19 mouse cellular contexts compared by ENCODE assay signal in the genomic region with DNA sequence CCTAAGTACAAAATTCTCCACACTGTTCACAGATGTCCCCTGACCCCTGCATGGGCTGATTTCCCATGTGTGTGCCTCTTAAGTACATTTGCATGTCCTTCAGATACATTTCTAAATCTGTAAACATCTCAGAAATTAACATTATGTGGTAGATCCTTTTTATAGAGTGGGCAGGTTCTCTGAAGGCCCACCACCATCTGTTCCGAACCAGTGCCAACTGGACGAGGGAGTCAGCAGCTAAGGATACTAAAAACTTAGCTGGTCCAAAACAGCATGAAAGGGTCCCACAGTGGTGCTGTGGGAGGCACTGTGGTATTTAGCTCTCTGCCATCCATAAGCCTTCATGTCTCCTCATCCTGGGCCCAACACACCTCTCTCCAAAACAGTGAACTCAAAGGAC. TPM values are rescaled to one million over a fixed set of nuclear protein-coding genes. Genes with fewer than 3 reads are reported as not detected.
DNase-seq lines count a peak whose midpoint lies in the region; TF ChIP-seq lines count a peak whose summit lies in the region.
"Had no signal": no experiment of that assay in that cellular context is flagged by ENCODE, and none has a peak within 500 bp of the region (broad histone marks: within the 10 kb centered on the region; RNA-seq: fewer than 3 reads in every experiment).

No protein-coding gene starts in this region.

- no peak for TF ChIP-seq CTCF in left cerebral cortex, adult 2 months (IDR thresholded peaks at IDR 0.05)

- intact Hi-C loops in left cerebral cortex, adult 2 months (cut with DNase I): loop anchor here (1.0 kb wide), 1 partner anchor 12 kb away; no protein-coding TSS in a partner anchor
- intact Hi-C loops in left cerebral cortex, postnatal 25 days (cut with DNase I): loop anchor here (5.0 kb wide), 2 partner anchors 45 to 145 kb away; partner anchors contain the start of genes Drc3 and Tom1l2

- no peaks in the 10 kb centered on the region for H3K27me3 ChIP-seq in hindbrain, embryonic 10.5 days (ENCODE audit: insufficient read depth, poor library complexity, severe bottlenecking)
- H3K27me3 ChIP-seq: limb, embryonic 15.5 days; liver, embryonic 15.5 days; midbrain, embryonic 15.5 days; neural tube, embryonic 15.5 days had no signal

- H3K9me3 ChIP-seq in hindbrain, embryonic 10.5 days: no peaks in the 10 kb centered on the region
- H3K9me3 ChIP-seq: limb, embryonic 15.5 days; liver, embryonic 15.5 days; midbrain, embryonic 15.5 days; neural tube, embryonic 15.5 days had no signal

- H3K36me3 ChIP-seq in hindbrain, embryonic 10.5 days: peaks cover 37% of the 10 kb centered on the region

- H3K4me1 ChIP-seq in hindbrain, embryonic 10.5 days (replicated peaks): 0 out of 2 replicates have a peak, but pooled peaks cover 7% of the 10 kb centered on the region
- H3K4me1 ChIP-seq: limb, embryonic 15.5 days; liver, embryonic 15.5 days; midbrain, embryonic 15.5 days; neural tube, embryonic 15.5 days had no signal

- 90% methylated on average over 2 of the region's 2 CpGs for WGBS in hindbrain, embryonic 10.5 days

- H3K4me3 ChIP-seq in left cerebral cortex, adult 2 months: no peak overlapping the region
- no peak overlapping the region for H3K4me3 ChIP-seq in hindbrain, embryonic 10.5 days
- H3K4me3 ChIP-seq: limb, embryonic 15.5 days; liver, embryonic 15.5 days; midbrain, embryonic 15.5 days; myocyte; neural tube, embryonic 15.5 days had no signal

- peak overlapping the region; percentile 73 for H3K27ac ChIP-seq in left cerebral cortex, adult 2 months
- H3K27ac ChIP-seq in hindbrain, embryonic 10.5 days: no peak overlapping the region
- H3K27ac ChIP-seq: limb, embryonic 15.5 days; liver, embryonic 15.5 days; midbrain, embryonic 15.5 days; neural tube, embryonic 15.5 days had no signal

- peak; percentile 46 to 58 for DNase-seq in cerebellum, postnatal 10 days
- no peak for DNase-seq in cerebellum, adult 18-20 months
- peak in 1 of 2 experiments; percentile 61 for DNase-seq in left cerebral cortex, adult 2 months (ENCODE audit: extremely low spot score in 1 of 2, low spot score in 2 of 2)
- no peak for DNase-seq in left cerebral cortex, adult 11 months (ENCODE audit: low spot score)
- DNase-seq in left cerebral cortex, postnatal 25 days (ENCODE audit: low spot score in 2 of 2): peak; percentile 58 to 90
- peak; percentile 67 for DNase-seq in telencephalon, adult 2 months (ENCODE audit: low read depth, low spot score)
- no peak for DNase-seq in hindbrain, embryonic 10.5 days (ENCODE audit: low spot score)
- no peak for DNase-seq in neural tube, embryonic 10.5 days (ENCODE audit: extremely low spot score, low spot score)
- DNase-seq: adrenal gland, adult 2 months; embryo, embryonic 11 days; gastrocnemius, postnatal 36 days; kidney, adult 2 months; layer of hippocampus, postnatal 36 days; thymus, adult 2 months had no signal

RNA-seq across cellular contexts. Expression of gene Gid4, which starts 19.8 kb away (rescaled TPM):
- total RNA-seq in left cerebral cortex, adult 2 months (2021): 10 to 100 TPM; 52.6 to 52.7 TPM
- total RNA-seq in left cerebral cortex, postnatal 25 days (2021): 10 to 100 TPM; 51.6 to 53.7 TPM
- polyA plus RNA-seq in hindbrain, embryonic 10.5 days (2016; fragmentation: Nextera tagmentation; extraction: Ambion mirVana): 26.6 and 30.0 TPM in 2 replicates

RNA-seq across cellular contexts. Expression of gene Atpaf2, which starts 21.1 kb away (rescaled TPM):
- 10 to 100 TPM; 24.6 to 32.7 TPM for total RNA-seq in left cerebral cortex, adult 2 months (2021)
- 10 to 100 TPM; 25.0 to 31.8 TPM for total RNA-seq in left cerebral cortex, postnatal 25 days (2021)
- 43.0 and 51.9 TPM in 2 replicates for polyA plus RNA-seq in hindbrain, embryonic 10.5 days (2016; fragmentation: Nextera tagmentation; extraction: Ambion mirVana)

RNA-seq across cellular contexts. Expression of gene Drc3, which starts 44.0 kb away (rescaled TPM):
- 10 to 100 TPM; 11.7 to 12.5 TPM for total RNA-seq in left cerebral cortex, adult 2 months (2021)
- total RNA-seq in left cerebral cortex, postnatal 25 days (2021): 10 to 100 TPM in 1 of 2 experiments, 1 to 10 TPM in 1; 9.1 to 11.1 TPM
- polyA plus RNA-seq in hindbrain, embryonic 10.5 days (2016; fragmentation: Nextera tagmentation; extraction: Ambion mirVana): 2.8 and 6.0 TPM in 2 replicates

RNA-seq across cellular contexts. Expression of gene Tom1l2, which starts 44.5 kb away (rescaled TPM):
- total RNA-seq in left cerebral cortex, adult 2 months (2021): 100 to 1,000 TPM; 216 to 221 TPM
- 100 to 1,000 TPM; 200 to 203 TPM for total RNA-seq in left cerebral cortex, postnatal 25 days (2021)
- 21.6 and 30.7 TPM in 2 replicates for polyA plus RNA-seq in hindbrain, embryonic 10.5 days (2016; fragmentation: Nextera tagmentation; extraction: Ambion mirVana)

RNA-seq across cellular contexts. Expression of gene Drg2, which starts 57.2 kb away (rescaled TPM):
- total RNA-seq in left cerebral cortex, adult 2 months (2021): 10 to 100 TPM; 71.7 to 73.3 TPM
- total RNA-seq in left cerebral cortex, postnatal 25 days (2021): 10 to 100 TPM; 70.8 to 76.6 TPM
- polyA plus RNA-seq in hindbrain, embryonic 10.5 days (2016; fragmentation: Nextera tagmentation; extraction: Ambion mirVana): 131 TPM in 2 replicates

Comparison
In these comparisons a context has a peak if more than half of its experiments do, and no peak if none do; other contexts are left out.
1. DNase-seq: peak in cerebellum, postnatal 10 days (2 of 2), left cerebral cortex, postnatal 25 days (2 of 2) and telencephalon, adult 2 months (single experiment); none in cerebellum, adult 18-20 months (0 of 2), left cerebral cortex, adult 11 months (single experiment), hindbrain, embryonic 10.5 days (single experiment) and neural tube, embryonic 10.5 days (single experiment).